Mouse (Mus musculus): ENCODE measurements around the gene Pmf1. TPM values are rescaled to one million over a fixed set of nuclear protein-coding genes. Genes with fewer than 3 reads are reported as not detected.
"Not testable (repeated sequence)": the region's sequence is repeated elsewhere in the genome, so short reads cannot be mapped to it uniquely, and the experiment has no call there.

Gene Pmf1
- polyA plus RNA-seq, 1 experiment, result 327 TPM

DNA sequence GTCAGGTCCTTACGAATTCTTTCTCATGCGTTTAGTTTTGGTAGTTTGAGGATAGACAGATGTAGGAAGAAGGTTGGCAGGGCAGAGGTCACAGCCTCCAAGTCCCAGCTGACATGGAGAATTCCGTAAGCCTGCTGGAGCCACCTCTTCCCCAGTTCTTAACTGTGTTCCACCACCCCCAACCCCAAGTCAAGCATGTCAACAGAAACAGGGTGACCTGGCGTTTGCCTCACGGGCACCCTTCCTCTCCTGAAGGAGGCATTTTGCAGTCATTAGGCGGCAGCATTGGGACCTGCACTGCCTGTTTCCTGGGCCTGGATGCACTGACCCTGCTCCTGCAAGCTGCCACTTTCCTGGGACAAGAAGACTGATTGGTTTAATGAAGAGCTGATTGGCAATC lies 7.9 kb upstream of the Pmf1 start:
- TF ChIP-seq GATA1 (IDR thresholded peaks at IDR 0.05; ENCODE audit: low read length), result no peak

DNA sequence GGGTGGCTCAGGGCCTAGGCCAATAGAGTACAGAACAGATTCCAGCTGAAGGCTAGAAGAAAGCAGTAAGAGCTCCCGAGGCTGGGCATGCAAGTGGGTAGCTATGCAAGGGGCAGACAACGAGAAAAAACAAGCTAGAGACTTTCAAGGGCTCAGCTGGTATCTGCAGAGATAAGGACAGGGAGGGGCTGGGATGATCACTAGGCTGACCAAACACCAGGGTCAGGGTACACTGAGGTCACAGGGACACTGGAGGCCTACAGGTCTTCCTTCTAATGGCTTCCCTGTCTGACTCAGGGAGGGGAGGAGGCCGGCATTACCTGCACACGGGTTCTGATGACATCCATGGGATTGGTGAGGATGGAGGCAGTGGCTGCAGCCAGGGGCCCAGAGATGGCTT lies 5.5 kb upstream of the Pmf1 start:
- TF ChIP-seq GATA1 (IDR thresholded peaks at IDR 0.05; ENCODE audit: low read length), result no peak

DNA sequence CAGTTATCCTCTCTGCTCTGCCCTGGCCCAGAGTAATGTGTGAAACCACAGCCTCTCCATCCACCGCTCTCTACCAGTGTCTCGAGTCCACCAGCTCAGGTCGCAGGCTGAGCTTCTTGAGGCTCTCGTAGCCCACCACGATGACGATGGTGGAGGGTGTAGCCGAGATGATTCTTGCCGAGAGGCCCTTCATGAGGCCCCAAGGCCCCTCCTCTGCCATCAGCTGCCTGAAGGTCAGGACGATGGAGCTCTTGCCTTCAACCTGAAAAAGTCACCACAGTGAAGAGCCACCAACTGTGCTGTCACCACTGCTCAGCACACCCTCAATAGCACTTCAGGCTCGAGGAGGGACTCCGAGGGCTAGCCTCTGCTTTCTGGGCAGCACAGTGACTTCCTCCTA lies 2.5 kb upstream of the Pmf1 start:
- no peak for TF ChIP-seq GATA1 (IDR thresholded peaks at IDR 0.05; ENCODE audit: low read length)

DNA sequence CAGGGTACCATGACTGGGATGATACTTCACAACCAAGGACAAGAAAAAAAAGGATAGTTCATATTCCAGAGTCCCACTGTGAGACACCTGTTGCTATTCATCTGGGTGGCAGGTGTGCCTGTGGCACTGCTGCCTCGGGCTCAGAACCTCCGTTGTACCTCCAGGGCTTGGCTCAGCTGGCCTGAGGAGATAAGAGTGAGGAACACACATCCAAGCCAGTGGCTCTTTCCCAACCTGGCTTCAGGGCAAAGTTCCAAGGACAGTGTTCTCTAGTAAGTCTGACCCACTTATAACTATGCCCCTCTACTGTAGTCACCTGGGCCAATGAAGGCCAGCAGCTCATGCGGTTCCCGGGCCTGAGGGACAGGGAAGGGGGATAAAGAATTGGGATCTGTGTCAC lies 1.6 kb upstream of the Pmf1 start:
- TF ChIP-seq GATA1 (IDR thresholded peaks at IDR 0.05; ENCODE audit: low read length), result no peak

DNA sequence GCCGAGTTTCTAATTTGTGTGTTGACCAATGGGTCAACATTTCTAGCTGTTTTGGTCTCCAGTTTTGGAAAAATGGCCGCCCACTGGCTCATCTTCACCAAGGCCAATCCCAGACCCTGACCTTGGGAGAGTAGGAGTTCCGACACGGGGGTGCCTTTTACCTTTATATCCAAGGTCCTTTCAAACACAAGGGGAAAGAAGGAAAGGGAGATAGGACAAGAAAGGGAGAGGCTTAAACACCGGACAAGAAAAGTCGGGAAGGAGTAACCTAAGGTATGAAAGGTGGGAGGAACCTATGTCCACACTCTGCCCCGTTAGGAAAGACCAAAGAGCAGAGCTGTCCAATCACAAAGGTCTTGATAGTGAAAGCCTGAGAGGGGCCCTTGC lies 507 bp upstream of the Pmf1 start:
- TF ChIP-seq GATA1 (IDR thresholded peaks at IDR 0.05; ENCODE audit: low read length), result no peak

DNA sequence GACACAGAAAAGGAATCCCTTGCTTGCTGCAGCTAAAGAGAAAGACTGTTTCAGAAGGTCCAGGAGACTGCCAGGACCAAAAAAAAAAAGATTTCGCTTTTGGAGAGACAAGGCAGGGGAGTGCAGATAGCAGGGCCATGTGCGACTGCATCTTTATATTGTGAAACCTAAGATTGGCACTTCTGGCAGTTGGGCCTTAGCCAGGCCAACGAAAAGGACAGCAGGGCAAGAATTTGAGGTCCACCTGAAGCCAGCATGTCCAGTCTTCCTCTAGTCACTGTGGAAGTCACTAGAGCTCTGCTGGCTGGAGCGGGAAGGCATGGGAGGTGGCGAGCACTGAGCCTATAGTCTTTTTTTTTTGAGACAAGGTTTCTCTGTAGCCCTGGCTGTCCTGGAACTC lies 1.2 kb downstream of the Pmf1 start:
- no peak for TF ChIP-seq GATA1 (IDR thresholded peaks at IDR 0.05; ENCODE audit: low read length)

DNA sequence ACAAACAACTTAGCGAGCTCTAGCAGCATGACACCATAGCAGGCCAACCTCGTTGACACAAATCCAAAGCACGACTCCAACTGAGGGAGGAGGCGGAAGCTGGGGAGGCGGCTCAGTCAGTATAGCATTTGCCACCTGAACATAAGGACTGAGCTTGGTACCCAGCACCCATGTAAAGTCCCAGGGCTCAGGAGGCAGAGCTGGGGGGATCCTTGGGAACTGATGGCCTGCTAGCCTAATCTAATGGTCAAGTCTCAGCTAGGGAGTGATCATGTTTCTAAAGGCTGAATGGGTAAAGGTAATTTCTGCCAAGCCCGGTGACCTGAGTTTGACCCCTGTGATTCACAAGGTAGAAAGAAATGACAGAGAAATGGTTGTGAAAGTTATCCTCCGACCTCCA lies 2.6 kb downstream of the Pmf1 start:
- no peak for TF ChIP-seq GATA1 (IDR thresholded peaks at IDR 0.05; ENCODE audit: low read length)

DNA sequence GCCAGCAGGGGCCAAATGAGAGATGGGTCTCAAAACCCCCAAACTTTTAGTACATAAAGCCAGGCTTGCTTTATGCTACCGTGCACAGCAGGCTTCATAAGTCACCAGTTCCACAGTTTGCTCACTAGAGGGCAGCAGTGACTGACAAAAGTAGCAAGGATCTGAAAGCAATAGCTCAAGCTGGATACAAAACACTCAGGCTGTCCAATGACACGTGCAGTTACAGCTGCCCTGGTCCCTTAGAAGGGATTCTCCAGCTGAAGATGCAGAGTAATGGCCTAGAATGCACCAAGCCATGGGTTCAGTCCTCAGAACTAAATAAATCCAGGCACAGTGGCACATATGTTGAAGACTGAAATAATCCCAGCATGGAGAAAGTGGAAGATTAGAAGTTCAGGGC lies 3.0 kb downstream of the Pmf1 start:
- TF ChIP-seq GATA1 (IDR thresholded peaks at IDR 0.05; ENCODE audit: low read length), result no peak

DNA sequence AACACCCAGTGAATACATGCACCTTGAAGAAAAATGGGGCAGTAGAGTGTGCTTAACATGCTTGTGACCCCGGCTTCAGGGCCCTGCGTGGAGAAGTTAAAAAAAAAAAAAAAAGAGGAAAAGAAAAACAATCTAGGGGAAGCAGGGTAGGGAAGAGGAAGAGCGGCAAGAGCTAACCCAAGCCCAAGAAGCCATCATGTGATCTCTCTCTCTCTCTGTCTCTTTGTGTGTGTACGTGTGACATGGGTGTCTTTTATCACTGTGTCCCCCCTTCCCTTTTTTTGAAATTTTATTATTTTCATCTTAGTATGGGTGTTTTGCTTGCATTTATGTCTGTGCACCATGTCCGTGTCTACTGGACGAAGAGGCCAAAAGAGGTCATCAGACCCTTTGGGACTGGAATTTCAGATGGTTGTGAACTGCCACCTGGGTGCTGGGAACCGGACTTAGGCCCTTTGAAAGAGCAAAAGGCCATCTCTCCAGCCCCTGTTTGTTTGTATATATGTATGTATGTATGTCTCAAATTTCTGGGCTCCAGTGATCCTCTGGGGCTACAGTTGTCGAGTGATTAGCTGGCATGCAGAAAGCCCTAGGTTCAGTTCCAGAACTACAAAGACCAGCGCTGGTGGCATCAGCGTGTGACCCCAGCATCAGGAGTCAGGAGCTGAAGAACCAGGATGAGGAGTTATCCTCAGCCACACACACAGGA lies 6.5 kb downstream of the Pmf1 start:
- no peak for TF ChIP-seq GATA1 (IDR thresholded peaks at IDR 0.05; ENCODE audit: low read length)

DNA sequence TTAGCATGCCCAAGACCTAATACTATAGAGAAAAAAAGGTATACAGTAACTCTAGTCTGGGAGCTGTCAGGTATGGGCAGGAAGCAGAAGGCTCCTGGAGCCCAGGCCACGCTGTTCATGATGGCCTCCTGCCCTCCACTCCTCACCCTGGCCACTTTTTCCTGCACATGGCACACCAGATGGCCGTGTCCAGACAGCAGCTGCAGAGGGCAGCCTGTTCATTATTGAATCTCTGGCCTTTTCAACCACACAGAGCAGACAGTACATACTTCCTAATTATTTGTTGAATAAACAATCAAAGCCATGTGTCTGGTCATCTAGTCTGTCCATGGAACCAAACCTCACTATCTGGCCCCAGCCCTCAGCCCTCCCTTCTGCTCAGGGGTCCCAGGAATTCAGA lies 11.5 kb downstream of the Pmf1 start:
- TF ChIP-seq GATA1 (IDR thresholded peaks at IDR 0.05; ENCODE audit: low read length), result no peak

DNA sequence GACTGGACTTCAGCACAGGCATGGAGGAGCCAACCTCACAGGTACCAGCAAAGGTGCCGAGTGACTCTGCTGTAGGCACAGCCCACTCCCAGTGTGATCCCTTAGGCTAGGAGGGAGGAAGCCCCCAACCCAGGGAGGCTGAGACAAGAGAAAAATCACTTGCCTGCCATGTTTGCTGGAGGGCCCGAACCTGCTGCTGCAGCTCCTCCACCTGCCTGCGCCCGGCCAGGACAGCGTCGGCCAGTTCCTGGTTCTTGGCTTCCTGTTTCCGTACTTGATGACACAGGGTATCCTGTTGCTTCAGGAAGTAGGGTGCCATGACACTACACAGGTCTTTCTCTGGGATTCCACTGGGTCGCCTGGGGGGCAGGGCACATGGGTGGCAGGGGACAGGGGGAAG lies 14.4 kb downstream of the Pmf1 start:
- no peak for TF ChIP-seq GATA1 (IDR thresholded peaks at IDR 0.05; ENCODE audit: low read length)

DNA sequence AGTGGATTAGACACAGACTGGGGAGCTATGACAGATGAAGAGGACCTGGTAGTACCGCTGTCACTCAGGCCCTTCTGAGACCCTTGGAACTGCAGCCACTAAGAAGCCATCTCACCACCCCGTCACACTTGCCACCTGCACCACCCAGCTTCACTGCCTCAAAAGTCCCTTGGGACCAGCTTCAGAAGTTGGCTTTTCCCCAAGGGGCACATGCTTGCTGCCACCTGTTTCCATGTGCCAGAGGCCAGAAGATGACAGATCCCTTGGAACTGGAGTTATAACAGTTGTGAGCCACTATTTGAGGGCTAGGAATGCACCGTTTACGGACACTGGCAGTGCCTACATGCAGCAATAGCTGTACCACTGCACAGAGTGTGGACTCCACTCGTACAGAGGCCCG lies 14.8 kb downstream of the Pmf1 start:
- TF ChIP-seq GATA1 (IDR thresholded peaks at IDR 0.05; ENCODE audit: low read length), result no peak

DNA sequence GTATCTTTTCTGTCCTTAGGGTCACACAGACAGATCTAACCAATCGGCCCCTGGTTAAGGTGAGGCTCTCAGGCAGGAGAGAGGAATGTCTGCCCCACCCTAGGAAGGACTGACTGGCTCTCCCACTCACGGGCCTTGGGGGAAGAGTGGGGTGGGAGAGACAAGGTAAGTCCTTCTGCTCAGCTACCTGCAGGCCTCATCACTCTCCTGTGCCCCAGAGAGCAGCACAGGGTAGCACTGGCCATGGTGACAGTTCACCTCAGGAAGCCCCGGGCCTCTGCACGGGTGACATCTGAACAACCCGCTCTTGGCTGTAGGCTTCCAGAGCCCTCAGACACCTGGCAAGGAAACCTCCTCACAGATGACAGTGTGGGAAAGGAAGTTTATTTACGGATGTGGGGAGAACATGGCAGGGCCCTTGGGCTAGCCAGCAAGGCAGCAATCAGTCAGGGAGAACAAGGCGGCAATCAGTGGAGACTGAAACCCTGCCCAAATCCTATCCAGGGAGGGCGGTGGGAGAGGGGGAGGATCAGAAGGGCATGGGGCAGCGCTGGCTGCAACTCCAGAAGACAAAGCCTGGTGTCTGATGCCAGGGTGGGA lies 16.3 kb downstream of the Pmf1 start:
- TF ChIP-seq GATA1 (IDR thresholded peaks at IDR 0.05; ENCODE audit: low read length), result no peak

DNA sequence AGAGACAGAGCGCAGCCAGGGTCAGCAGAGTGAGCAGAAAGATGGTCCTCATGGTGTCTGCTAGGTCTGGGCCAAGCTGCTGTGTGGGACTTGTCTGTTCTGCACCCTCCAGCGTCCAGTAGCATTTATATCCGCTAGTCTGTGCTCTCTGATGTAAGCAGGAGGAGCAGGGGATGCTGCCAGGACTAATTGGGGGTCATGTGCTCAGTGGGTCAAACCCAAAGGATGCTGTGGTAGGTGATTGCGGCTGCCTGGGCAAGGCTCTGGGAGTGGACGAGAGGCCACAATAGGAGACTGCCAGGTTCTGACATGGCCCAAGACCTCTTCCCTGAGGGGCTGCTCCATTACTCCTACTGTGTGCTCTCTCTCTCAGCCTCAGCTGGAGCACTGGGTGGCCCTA lies 25.8 kb downstream of the Pmf1 start, which contains the start of gene Bglap:
Gene Bglap, minus strand, starts transcription at position 101 of the 400 bp plus-strand sequence.
- TF ChIP-seq GATA1 (IDR thresholded peaks at IDR 0.05; ENCODE audit: low read length), result no peak

DNA sequence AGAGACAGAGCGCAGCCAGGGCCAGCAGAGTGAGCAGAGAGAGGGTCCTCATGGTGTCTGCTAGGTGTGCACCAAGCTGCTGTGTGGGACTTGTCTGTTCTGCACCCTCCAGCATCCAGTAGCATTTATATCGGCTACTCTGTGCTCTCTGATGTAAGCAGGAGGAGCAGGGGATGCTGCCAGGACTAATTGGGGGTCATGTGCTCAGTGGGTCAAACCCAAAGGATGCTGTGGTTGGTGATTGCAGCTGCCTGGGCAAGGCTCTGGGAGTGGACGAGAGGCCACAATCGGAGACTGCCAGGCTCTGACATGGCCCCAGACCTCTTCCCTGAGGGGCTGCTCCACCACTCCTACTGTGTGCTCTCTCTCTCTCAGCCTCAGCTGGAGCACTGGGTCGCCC lies 31.5 kb downstream of the Pmf1 start, which contains the start of gene Bglap2:
Gene Bglap2, minus strand, starts transcription at position 101 of the 400 bp plus-strand sequence.
- not testable (repeated sequence) for TF ChIP-seq GATA1 (IDR thresholded peaks at IDR 0.05; ENCODE audit: low read length)

DNA sequence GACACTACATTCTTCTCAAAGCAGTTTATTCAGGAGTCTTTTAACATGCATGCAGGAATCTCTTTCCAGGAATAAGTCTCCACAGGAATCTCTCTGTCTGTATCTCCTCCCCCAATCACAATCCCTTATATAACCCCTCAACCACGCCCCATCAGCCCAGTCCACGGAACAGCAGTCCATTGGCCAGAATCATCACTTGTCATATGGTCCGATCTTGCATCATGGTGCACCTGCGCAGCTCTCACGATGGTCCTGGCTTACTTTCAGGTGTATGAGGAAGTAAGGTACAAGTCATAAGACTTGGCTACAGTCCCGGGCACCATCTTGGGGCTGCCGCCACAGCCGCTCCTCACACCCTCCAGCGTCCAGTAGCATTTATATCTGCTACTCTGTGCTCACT lies 37.5 kb downstream of the Pmf1 start, which contains the start of gene Bglap3:
Gene Bglap3, minus strand, starts transcription at position 101 of the 400 bp plus-strand sequence.
- TF ChIP-seq GATA1 (IDR thresholded peaks at IDR 0.05; ENCODE audit: low read length), result not testable (repeated sequence)

DNA sequence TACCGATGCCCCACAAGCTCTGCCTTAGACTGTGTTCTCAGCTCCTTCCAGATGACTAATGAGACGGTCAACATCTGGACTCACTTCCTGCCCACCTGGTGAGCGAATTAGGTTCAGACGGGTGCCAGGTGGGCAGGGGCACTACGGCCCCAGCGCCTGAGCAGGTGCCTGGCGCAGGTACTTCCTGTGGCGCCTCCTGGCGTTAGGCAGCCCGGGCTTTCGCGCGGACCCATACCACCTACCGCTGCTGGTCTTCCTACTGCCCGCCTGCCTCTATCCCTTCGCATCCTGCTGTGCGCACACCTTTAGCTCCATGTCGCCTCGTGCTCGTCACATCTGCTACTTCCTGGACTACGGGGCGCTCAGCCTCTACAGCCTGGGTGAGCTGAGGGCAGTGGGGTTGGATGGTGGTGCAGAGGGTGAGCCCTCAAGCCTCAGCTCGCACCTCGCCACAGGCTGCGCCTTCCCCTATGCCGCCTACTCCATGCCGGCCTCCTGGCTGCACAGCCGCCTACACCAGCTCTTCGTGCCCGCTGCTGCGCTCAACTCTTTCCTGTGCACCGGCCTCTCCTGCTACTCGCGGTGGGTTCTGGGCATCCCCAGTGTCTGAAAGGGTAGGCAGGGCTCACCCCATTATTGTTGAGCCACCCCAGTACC lies 44.3 kb downstream of the Pmf1 start:
- TF ChIP-seq GATA1 (IDR thresholded peaks at IDR 0.05; ENCODE audit: low read length), result no peak

Measured in G1E-ER4 (cell line).